Mouse (Mus musculus) heart, postnatal 0 days (tissue): ENCODE results near the gene Sept1. TPM values are rescaled to one million over a fixed set of nuclear protein-coding genes. Genes with fewer than 3 reads are reported as not detected.

Experiments
- ATAC-seq: fragments of 200-750 bp; cut with Nextera tagmentation; 2 replicates; pipeline ENCODE4 v1.8.0; 2017; ENCODE audit warnings: low read depth, moderate number of reproducible peaks, moderate library complexity; ENCODE audit not compliant: insufficient read depth
- DNase-seq: peaks from one replicate; pipeline ENCODE4 v3.0.0-alpha.2; 2016; ENCODE audit warnings: low spot score
- H3K27ac ChIP-seq: fragments of 300-500 bp; sonication (generic); 2 replicates; pipeline ENCODE4 v1.5.1; 2014; ENCODE audit warnings: low read depth, mild to moderate bottlenecking
- H3K27me3 ChIP-seq: fragments of 300-500 bp; sonication (generic); 2 replicates; pipeline ENCODE4 v1.6.1; 2014; ENCODE audit warnings: low read length, mixed read lengths; ENCODE audit not compliant: control insufficient read depth, insufficient read depth
- H3K36me3 ChIP-seq: fragments of 300-500 bp; sonication (generic); replicated peaks from 2 replicates; pipeline ENCODE4 v1.6.1; 2014; ENCODE audit warnings: low read length, mixed read lengths; ENCODE audit not compliant: control insufficient read depth, insufficient read depth
- H3K4me1 ChIP-seq: fragments of 300-500 bp; sonication (generic); 2 replicates; pipeline ENCODE4 v1.6.1; 2014; ENCODE audit warnings: antibody characterized with exemption; ENCODE audit not compliant: control insufficient read depth, insufficient read depth
- H3K4me2 ChIP-seq: fragments of 300-500 bp; sonication (generic); 2 replicates; pipeline ENCODE4 v1.6.1; 2014; ENCODE audit warnings: low read depth, mild to moderate bottlenecking, low read length, moderate library complexity
- H3K4me3 ChIP-seq: fragments of 300-500 bp; sonication (generic); 2 replicates; pipeline ENCODE4 v1.5.1; 2014; ENCODE audit warnings: low read depth, low read length
- H3K9ac ChIP-seq: fragments of 300-500 bp; sonication (generic); replicated peaks from 2 replicates; pipeline ENCODE4 v1.6.1; 2014; ENCODE audit warnings: low read depth, low read length, mixed read lengths
- H3K9me3 ChIP-seq: fragments of 300-500 bp; sonication (generic); replicated peaks from 2 replicates; pipeline ENCODE4 v1.6.1; 2016; ENCODE audit warnings: low read length; ENCODE audit not compliant: control insufficient read depth
- CTCF ChIP-seq: IDR thresholded peaks from 2 replicates; pipeline ENCODE4 v1.5.1; 2016; ENCODE audit warnings: antibody characterized with exemption, control low read depth, low read depth
- EP300 ChIP-seq: IDR thresholded peaks from 2 replicates; pipeline ENCODE4 v1.6.1; 2016; ENCODE audit warnings: antibody characterized with exemption, low read depth
- WGBS: fragments of 180-500 bp; shearing (Covaris S2); extraction: QIAGEN DNeasy Blood & Tissue Kit; methylation state at CpG from one replicate; pipeline ENCODE4 v1.1.7; 2014; 5-methylcytosine and 5-hydroxymethylcytosine counted together
- polyA plus RNA-seq: library from polyadenylated mRNA; unstranded; fragments of >200 nt; fragmentation: Nextera tagmentation; extraction: Ambion mirVana; gene quantifications from 2 replicates; pipeline ENCODE4 v1.2.1, GENCODE M21; 2015
- total RNA-seq: library from RNA; depleted of rRNA; stranded (reverse); fragments of >200 nt; gene quantifications from 2 replicates; pipeline ENCODE4 v1.2.3, GENCODE M21; 2014; ENCODE audit warnings: low replicate concordance

Gene Sept1
- total and polyA plus RNA-seq, 2 experiments from 2014 or later: 2.3 to 18.7 TPM

GRCm38 (mm10) chr7:127207374-127208294 lies 25.3 kb downstream of the Sept1 start:
- Histone ChIP-seq H3K4me1 (peaks cover 13% of the 10 kb centered on the region), H3K36me3 (peaks cover 14% of the 10 kb centered on the region), H3K27me3 (no peaks in the 10 kb centered on the region), H3K27ac (peak overlapping the region; percentile 90), H3K9ac (peak overlapping the region; percentile 77), H3K4me2 (peak overlapping the region; percentile 91), H3K4me3 (peak overlapping the region; percentile 70), H3K9me3 (no peaks in the 10 kb centered on the region)
- no peak for ATAC-seq
- no peak for DNase-seq
- TF ChIP-seq CTCF (no peak), EP300 (no peak)
- under 1% methylated on average over 52 of the region's 53 CpGs for WGBS

- TF ChIP-seq CTCF (no peak), EP300 (no peak)
- H3K4me1 ChIP-seq: peaks cover 13% of the 10 kb centered on the region
- WGBS: 41% methylated on average over 2 of the region's 2 CpGs
- peak overlapping the region; percentile 70 for H3K4me3 ChIP-seq
- H3K4me2 ChIP-seq: peak overlapping the region; percentile 91
- H3K36me3 ChIP-seq: peaks cover 23% of the 10 kb centered on the region
- DNase-seq (no peak), ATAC-seq (no peak)
- H3K9me3 ChIP-seq: no peaks in the 10 kb centered on the region
- no peaks in the 10 kb centered on the region for H3K27me3 ChIP-seq
- 0 out of 2 replicates have a peak overlapping the region, but pooled peaks have one; percentile 30 for H3K27ac ChIP-seq
- peak overlapping the region; percentile 77 for H3K9ac ChIP-seq
Observed at GRCm38 (mm10) chr7:127206606-127207005, 26.3 kb downstream of the Sept1 start.

GRCm38 (mm10) chr7:127196484-127196883 lies 36.4 kb downstream of the Sept1 start:
- Histone ChIP-seq H3K9ac (peak overlapping the region; percentile 39), H3K4me2 (peak overlapping the region; percentile 68), H3K4me1 (peaks cover 6% of the 10 kb centered on the region), H3K9me3 (no peaks in the 10 kb centered on the region), H3K27ac (peak overlapping the region; percentile 65), H3K4me3 (peak overlapping the region; percentile 85), H3K36me3 (peaks cover 76% of the 10 kb centered on the region), H3K27me3 (no peaks in the 10 kb centered on the region)
- DNase-seq (no peak), ATAC-seq (no peak)
- 51% methylated on average over 11 of the region's 11 CpGs for WGBS
- TF ChIP-seq EP300: no peak
- TF ChIP-seq CTCF: no peak

- DNase-seq: peak; percentile 98
- TF ChIP-seq CTCF: peak; percentile 6; the same call in 1 of the 2 replicates
- peak; percentile 78; the same call in 1 of the 2 replicates for TF ChIP-seq EP300
- H3K4me3 ChIP-seq: peak within 1 kb of the TSS; percentile 85
- peak within 1 kb of the TSS; percentile 86 for H3K27ac ChIP-seq
- peak; percentile 98 for ATAC-seq
- peaks cover 74% of the 10 kb centered on the region for H3K36me3 ChIP-seq
- H3K27me3 ChIP-seq: no peaks in the 10 kb centered on the region
- H3K9me3 ChIP-seq: no peaks in the 10 kb centered on the region
- H3K4me1 ChIP-seq: peaks cover 6% of the 10 kb centered on the region
- WGBS: under 1% methylated on average over 51 of the region's 51 CpGs
- H3K9ac ChIP-seq: peak within 1 kb of the TSS; percentile 73
- H3K4me2 ChIP-seq: peak within 1 kb of the TSS; percentile 68
Observed at GRCm38 (mm10) chr7:127195544-127196295, 37.2 kb downstream of the Sept1 start, which contains the start of gene Cd2bp2. TSS of gene Cd2bp2 (minus strand) at chr7:127196050.

GRCm38 (mm10) chr7:127194633-127195029 lies 38.3 kb downstream of the Sept1 start:
- Histone ChIP-seq H3K9ac (no peak overlapping the region), H3K27ac (0 out of 2 replicates have a peak overlapping the region, but pooled peaks have one; percentile 86), H3K27me3 (no peaks in the 10 kb centered on the region), H3K4me1 (peaks cover 6% of the 10 kb centered on the region), H3K4me2 (peak overlapping the region; percentile 64), H3K9me3 (no peaks in the 10 kb centered on the region), H3K4me3 (peak overlapping the region; percentile 85), H3K36me3 (peaks cover 63% of the 10 kb centered on the region)
- ATAC-seq (no peak), DNase-seq (no peak)
- TF ChIP-seq EP300 (no peak), CTCF (no peak)
- WGBS: 66% methylated on average over 7 of the region's 7 CpGs
